Mouse (Mus musculus): ENCODE measurements around the gene Gm13287.
"Not testable (repeated sequence)": the region's sequence is repeated elsewhere in the genome, so short reads cannot be mapped to it uniquely, and the experiment has no call there.

The Gm13287 gene

DNA sequence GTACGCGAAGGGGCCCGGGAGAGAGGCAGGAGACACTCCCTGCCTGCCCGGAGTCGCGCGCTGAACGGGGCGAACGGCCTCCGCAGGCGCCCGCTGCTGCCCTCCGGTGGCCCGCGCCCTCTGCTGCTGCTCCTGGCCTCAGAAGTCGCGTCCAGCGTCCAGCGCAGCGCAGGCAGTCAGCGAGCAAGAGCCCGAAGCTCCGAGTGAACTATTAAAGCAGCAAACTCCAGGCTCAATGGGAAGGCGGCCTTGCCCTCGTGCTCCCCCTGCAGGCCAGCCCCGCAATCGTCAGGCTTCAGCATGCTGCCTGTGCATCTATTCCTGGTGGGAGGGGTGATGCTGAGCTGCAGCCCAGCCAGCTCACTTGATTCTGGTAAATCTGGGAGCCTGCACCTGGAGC lies 6.0 kb upstream of the Gm13287 start, which contains the start of gene Gm13279:
Gene Gm13279 (plus strand): TSS at position 301 of the 400 bp plus-strand sequence.
- DNase-seq (ENCODE audit: low read depth, low spot score): not testable (repeated sequence)

DNA sequence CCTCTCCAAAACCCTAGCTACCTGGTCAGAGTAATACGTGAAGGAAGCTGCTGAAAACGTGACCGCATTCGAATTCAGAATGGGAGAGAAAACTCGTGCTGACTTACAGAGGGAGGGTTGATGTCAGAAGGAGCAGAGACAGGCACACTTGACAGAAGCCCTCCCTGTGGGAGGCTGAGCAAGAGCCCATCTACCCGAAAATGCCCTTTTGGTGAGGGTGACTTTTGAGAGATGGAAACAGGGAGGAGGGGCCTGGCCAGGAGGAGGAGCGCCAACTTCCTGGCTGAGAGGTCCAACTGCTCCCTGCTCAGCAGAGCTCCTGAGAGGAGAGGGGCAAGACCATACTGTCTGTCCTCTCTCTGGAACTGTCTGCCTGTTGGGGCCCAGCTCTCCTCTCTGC lies 3.7 kb upstream of the Gm13287 start, which contains the start of gene Gm13285:
Gene Gm13285 (plus strand): TSS at position 301 of the 400 bp plus-strand sequence.
- not testable (repeated sequence) for DNase-seq (ENCODE audit: low read depth, low spot score)

DNA sequence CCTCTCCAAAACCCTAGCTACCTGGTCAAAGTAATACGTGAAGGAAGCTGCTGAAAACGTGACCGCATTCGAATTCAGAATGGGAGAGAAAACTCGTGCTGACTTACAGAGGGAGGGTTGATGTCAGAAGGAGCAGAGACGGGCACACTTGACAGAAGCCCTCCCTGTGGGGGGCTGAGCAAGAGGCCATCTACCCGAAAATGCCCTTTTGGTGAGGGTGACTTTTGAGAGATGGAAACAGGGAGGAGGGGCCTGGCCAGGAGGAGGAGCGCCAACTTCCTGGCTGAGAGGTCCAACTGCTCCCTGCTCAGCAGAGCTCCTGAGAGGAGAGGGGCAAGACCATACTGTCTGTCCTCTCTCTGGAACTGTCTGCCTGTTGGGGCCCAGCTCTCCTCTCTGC lies 2.2 kb downstream of the Gm13287 start, which contains the start of gene Gm13288:
Gene Gm13288 (plus strand): TSS at position 301 of the 400 bp plus-strand sequence.
- DNase-seq (ENCODE audit: low read depth, low spot score): not testable (repeated sequence)

DNA sequence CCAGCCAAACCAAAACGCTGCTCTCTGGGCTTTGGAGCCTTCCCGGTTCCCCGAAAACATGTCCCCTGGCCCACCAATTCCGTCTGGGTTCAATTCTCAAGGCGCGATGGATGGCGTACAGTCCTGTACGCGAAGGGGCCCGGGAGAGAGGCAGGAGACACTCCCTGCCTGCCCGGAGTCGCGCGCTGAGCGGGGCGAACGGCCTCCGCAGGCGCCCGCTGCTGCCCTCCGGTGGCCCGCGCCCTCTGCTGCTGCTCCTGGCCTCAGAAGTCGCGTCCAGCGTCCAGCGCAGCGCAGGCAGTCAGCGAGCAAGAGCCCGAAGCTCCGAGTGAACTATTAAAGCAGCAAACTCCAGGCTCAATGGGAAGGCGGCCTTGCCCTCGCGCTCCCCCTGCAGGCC lies 2.7 kb downstream of the Gm13287 start:
- not testable (repeated sequence) for DNase-seq (ENCODE audit: low read depth, low spot score)

DNA sequence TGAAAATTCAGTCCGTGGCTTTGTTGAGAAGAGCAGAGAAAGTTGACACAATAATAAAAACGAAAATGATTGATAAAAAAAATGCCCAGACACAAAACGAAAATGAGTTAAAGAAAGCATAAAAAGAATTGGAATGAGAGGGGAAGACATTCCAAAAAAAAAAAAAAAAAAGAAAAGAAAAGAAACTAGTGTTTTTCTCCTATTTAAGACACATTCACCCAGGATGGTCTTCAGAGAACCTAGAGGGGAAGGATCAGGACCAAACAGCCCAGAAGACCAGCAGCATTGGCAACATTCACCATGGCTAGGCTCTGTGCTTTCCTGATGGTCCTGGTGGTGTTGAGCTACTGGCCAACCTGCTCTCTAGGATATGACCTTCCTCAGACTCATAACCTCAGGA lies 12.9 kb downstream of the Gm13287 start, which contains the start of gene Ifna7:
Gene Ifna7 (plus strand): TSS at position 301 of the 400 bp plus-strand sequence.
- DNase-seq (ENCODE audit: low read depth, low spot score): no peak

DNA sequence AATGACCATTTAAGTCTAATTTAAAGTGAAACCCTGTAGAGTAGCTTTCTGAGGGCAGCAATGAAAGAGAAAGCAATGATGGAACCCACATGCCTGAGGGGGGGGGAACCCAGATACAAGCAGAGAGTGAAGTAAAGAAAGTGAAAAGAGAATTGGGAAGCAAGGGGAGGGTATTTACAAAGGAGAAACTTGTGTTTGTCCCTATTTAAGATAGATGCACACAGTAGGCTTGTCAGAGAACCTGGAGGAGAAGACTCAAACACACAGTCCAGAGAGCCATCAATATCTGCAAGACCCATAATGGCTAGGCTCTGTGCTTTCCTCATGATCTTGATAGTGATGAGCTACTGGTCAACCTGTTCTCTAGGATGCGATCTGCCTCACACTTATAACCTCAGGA lies 16.6 kb downstream of the Gm13287 start, which contains the start of gene Ifna11:
Gene Ifna11 (plus strand): TSS at position 301 of the 400 bp plus-strand sequence.
- DNase-seq (ENCODE audit: low read depth, low spot score): no peak

DNA sequence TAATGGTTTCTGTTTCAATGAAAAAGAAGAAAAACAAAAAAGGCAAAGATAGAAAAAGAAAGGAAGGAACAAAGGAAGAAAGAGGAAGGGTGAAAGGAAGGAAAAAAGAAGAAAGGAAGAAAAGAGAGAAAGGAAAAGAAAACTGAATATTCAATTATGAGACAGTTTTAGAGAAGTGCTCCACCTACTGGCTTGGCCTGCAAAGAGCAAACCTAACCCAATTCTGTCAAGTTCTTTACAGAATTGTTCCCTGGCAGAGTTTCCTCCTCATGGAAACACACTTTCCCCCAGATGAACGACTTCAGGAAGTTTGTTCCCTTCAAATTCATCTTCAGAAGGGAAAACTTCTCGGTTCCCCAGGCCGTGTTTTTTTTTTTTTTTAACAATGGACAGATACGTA lies 19.9 kb downstream of the Gm13287 start:
- no peak for DNase-seq (ENCODE audit: low read depth, low spot score)

DNA sequence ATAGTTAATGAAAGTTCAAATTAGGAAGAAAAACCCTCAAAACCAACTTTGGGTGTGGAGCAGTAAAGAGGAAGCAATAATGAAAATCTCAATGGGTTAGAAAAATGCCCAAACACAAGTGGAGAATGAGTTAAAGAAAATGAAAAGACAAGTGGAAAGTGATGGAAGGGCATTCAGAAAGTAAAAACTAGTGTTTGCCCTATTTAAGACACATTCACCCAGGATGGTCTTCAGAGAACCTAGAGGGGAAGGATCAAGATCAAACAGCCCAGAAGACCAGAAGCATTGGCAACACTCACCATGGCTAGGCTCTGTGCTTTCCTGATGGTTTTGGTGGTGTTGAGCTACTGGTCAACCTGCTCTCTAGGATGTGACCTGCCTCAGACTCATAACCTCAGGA lies 24.1 kb downstream of the Gm13287 start, which contains the start of gene Ifna6:
Gene Ifna6 (plus strand): TSS at position 301 of the 400 bp plus-strand sequence.
- not testable (repeated sequence) for DNase-seq (ENCODE audit: low read depth, low spot score)

DNA sequence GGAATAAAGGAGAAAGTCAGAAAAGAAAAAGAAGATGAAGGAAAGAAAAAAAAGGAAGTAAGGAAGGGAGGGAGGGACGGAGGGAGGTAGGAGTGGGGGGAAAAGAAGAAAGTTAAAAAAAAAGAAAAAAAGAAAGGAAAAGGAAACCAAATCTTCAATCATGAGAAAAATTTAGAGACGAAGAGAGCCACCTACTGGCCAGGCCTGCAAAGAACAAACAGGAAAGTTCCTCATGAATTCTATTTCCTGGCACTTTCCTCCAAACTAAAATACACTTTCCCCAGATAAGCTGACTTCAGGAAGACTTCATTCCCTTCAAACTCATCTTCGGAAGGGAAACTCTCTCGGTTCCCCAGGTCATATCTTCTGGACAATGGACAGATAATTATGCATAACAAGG lies 27.5 kb downstream of the Gm13287 start:
- DNase-seq (ENCODE audit: low read depth, low spot score): no peak

DNA sequence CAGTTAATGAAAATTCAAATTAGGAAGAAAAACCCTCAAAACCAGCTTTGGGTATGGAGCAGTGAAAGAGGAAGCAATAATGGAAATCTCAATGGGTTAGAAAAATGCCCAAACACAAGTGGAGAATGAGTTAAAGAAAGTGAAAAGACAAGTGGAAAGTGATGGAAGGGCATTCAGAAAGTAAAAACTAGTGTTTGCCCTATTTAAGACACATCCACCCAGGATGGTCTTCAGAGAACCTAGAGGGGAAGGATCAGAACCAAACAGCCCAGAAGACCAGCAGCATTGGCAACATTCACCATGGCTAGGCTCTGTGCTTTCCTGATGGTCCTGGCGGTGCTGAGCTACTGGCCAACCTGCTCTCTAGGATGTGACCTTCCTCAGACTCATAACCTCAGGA lies 32.2 kb downstream of the Gm13287 start, which contains the start of gene Ifna5:
Gene Ifna5 (plus strand): TSS at position 301 of the 400 bp plus-strand sequence.
- DNase-seq (ENCODE audit: low read depth, low spot score): not testable (repeated sequence)

DNA sequence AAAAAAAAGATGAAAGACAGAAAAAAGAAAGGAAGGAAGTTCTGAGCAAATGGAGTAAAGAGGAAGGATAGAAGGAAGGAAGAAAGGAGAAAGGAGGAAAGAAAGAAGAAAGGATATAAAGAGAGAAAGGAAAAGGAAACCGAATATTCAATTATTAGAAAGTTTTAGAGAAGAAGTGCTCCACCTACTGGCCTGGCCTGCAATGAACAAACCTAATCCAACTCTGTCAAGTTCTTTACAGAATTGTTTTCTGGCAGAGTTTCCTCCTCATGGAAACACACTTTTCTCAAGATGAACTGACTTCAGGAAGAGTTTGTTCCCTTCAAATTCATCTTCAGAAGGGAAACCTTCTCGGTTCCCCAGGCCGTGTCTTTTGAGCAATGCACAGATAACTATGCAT lies 35.8 kb downstream of the Gm13287 start:
- DNase-seq (ENCODE audit: low read depth, low spot score): no peak

DNA sequence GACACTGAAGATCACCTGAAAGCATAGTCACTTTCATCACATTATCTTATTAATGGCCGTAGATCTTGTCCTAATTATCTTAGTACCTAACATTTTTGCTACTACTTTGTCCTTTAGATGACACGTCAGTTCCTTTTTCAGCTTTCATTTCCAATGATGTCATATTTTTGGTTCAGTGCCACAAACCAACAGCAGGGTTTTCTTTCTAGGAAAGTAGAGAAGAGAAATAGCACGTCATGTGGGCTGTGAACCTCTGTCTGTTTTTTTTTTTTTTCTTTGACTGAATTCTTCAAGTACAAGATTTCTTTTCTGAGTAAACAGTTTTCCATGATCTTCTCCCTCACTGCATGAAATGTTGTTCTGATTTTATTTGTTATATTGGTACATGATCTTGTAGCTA lies 37.0 kb downstream of the Gm13287 start:
- DNase-seq (ENCODE audit: low read depth, low spot score): no peak

DNA sequence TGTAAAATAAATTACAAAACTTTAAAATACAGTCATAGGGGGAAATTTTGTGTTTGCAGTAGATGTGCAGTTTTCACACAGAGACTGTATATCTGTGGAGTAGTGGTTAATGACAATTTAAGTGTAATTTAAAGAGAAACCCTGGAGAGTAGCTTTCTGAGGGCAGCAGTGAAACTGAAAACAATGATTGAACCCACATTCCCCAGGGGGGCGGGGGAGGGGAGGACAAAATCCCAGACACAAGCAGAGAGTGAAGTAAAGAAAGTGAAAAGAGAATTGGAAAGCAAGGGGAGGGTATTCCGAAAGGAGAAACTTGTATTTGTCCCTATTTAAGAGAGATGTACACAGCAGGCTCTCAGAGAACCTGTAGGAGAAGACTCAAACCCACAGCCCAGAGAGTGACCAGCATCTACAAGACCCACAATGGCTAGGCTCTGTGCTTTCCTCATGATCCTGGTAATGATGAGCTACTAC lies 38.4 kb downstream of the Gm13287 start, which contains the start of gene Ifna4:
Gene Ifna4 (plus strand): TSS at position 424 of the 474 bp plus-strand sequence.
- DNase-seq (ENCODE audit: low read depth, low spot score): no peak

DNA sequence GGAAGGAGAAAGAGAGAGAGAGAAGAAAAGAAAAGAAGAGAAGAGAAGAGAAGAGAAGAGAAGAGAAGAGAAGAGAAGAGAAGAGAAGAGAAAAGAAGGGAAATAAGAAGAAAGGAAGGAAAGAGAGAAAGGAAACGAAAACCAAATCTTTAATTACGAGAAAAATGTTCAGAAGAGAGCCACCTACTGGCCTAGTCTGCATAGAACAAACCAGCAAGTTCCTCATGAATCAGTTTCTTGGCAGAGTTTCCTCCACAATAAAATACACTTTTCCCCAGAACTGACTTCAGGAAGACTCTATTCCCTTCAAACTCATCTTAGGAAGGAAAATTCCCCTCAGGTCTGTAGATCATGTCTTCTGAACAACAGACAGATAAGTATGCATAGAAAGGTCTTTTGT lies 42.3 kb downstream of the Gm13287 start:
- DNase-seq (ENCODE audit: low read depth, low spot score): no peak

DNA sequence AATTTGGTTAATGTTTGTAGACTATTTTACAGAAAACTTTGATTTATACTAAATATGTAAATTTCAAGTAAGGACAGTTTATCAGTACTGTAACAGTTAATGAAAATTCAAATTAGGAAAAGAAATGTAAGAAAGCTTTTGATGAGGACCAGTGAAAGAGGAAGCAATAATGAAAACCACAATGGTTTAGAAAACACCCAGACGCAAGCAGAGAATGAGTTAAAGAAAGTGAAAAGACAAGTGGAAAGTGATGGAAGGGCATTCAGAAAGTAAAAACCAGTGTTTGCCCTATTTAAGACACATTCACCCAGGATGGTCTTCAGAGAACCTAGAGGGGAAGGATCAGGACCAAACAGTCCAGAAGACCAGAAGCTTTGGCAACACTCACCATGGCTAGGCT lies 46.6 kb downstream of the Gm13287 start, which contains the start of gene Ifna1:
Gene Ifna1 (plus strand): TSS at position 390 of the 400 bp plus-strand sequence.
- DNase-seq (ENCODE audit: low read depth, low spot score): no peak

DNA sequence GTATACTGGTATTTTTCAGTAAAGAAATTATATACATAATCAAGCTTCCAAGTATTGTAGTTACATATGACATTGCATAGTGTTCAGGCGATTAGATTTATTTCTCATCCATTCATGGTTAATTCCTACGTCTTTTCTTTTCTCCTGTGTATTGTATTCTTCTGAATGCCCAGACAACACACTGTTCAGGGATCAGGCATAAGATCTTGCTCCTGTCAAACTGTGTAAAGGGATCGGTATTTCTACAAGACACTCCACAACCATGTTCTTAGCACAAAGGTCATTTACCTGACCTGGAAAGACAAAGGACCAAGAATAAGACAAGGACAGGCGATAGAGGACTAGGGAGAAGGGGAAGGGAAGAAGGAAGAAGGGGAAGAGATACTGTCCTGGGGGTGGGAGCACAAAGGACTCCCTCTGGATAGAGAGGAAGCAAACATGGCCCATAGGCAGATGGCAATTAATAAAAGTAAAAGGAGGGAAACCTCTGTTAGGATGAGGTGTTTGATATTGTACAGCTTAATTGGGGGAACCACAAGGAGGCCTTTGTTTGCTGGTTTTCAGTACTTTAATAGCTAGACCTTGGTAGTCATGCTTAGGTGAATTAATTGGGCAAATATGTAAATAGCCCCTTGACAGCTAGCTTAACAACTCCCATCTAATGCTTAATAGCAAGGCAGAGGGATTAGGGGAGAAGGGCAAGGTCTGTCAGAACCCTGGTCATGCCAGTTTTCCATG lies 48.1 kb downstream of the Gm13287 start:
- no peak for DNase-seq (ENCODE audit: low read depth, low spot score)

Measured in telencephalon, adult 2 months (tissue).